Mouse (Mus musculus) MN1 (cell line): ENCODE data around the gene Cep68.
"Not testable (repeated sequence)": the region's sequence is repeated elsewhere in the genome, so short reads cannot be mapped to it uniquely, and the experiment has no call there.

ENCODE experiments used
- DNase-seq: peaks from one replicate; pipeline ENCODE4 v3.0.0-alpha.2; 2016; ENCODE audit warnings: low spot score

The Cep68 gene

GRCm38 (mm10) chr11:20242366-20243056 is 6.7 kb downstream of the Cep68 start:
- no peak for DNase-seq

GRCm38 (mm10) chr11:20241311-20241710 is 7.9 kb downstream of the Cep68 start:
- no peak for DNase-seq

GRCm38 (mm10) chr11:20240331-20240730 is 8.9 kb downstream of the Cep68 start:
- no peak for DNase-seq

- no peak for DNase-seq
These were observed 9.9 kb downstream of the Cep68 start for GRCm38 (mm10) chr11:20239279-20239861.

GRCm38 (mm10) chr11:20237976-20238375 is 11.3 kb downstream of the Cep68 start:
- DNase-seq: no peak

- no peak for DNase-seq
These were observed 12.2 kb downstream of the Cep68 start for GRCm38 (mm10) chr11:20237018-20237417.

- DNase-seq: no peak
These were observed 15.0 kb downstream of the Cep68 start for GRCm38 (mm10) chr11:20234233-20234632.

GRCm38 (mm10) chr11:20232016-20232755 is 17.0 kb downstream of the Cep68 start:
- DNase-seq: no peak

GRCm38 (mm10) chr11:20231128-20231878 is 17.9 kb downstream of the Cep68 start:
- DNase-seq: no peak

- no peak for DNase-seq
These were observed 18.9 kb downstream of the Cep68 start for GRCm38 (mm10) chr11:20230286-20230685.

- DNase-seq: no peak
These were observed 19.9 kb downstream of the Cep68 start for GRCm38 (mm10) chr11:20229311-20229710.

- no peak for DNase-seq
These were observed 20.6 kb downstream of the Cep68 start for GRCm38 (mm10) chr11:20228666-20229065.

- no peak for DNase-seq
These were observed 23.3 kb downstream of the Cep68 start for GRCm38 (mm10) chr11:20225938-20226337.

- no peak for DNase-seq
These were observed 25.0 kb downstream of the Cep68 start for GRCm38 (mm10) chr11:20224196-20224595.

GRCm38 (mm10) chr11:20221671-20222070 is 27.6 kb downstream of the Cep68 start:
- DNase-seq: not testable (repeated sequence)

GRCm38 (mm10) chr11:20217227-20217626 is 32.0 kb downstream of the Cep68 start:
- no peak for DNase-seq

GRCm38 (mm10) chr11:20216415-20216814 is 32.8 kb downstream of the Cep68 start:
- no peak for DNase-seq

- DNase-seq: no peak
These were observed 34.5 kb downstream of the Cep68 start for GRCm38 (mm10) chr11:20214779-20215178.

- DNase-seq: no peak
These were observed 37.4 kb downstream of the Cep68 start for GRCm38 (mm10) chr11:20211838-20212237.

- DNase-seq: no peak
These were observed 41.6 kb downstream of the Cep68 start for GRCm38 (mm10) chr11:20207589-20207988.

GRCm38 (mm10) chr11:20206626-20207223 is 42.5 kb downstream of the Cep68 start:
- DNase-seq: peak; percentile 32

GRCm38 (mm10) chr11:20205538-20205937 is 43.7 kb downstream of the Cep68 start:
- no peak for DNase-seq
